Mouse (Mus musculus) CH12.LX (cell line): ENCODE data around the gene Lhx4. TPM values are rescaled to one million over a fixed set of nuclear protein-coding genes. Genes with fewer than 3 reads are reported as not detected.

Experiments
- DNase-seq: peaks from one replicate; pipeline ENCODE4 v3.0.0-alpha.2; 2013; ENCODE audit errors: extremely low read depth
- H3K27ac ChIP-seq: 2 replicates; pipeline ENCODE4 v1.5.1; 2012; ENCODE audit warnings: low read depth, mild to moderate bottlenecking, control low read depth, moderate library complexity; ENCODE audit not compliant: insufficient read depth
- H3K27me3 ChIP-seq: replicated peaks from 2 replicates; pipeline ENCODE3; 2012; ENCODE audit warnings: inconsistent platforms
- H3K36me3 ChIP-seq, 2 experiments: replicated peaks in 1 of 2; 2 replicates each; pipeline versions ENCODE3 to v1.6.1; 2012; ENCODE audit warnings: inconsistent platforms in 1 of 2, low read length in 1 of 2, mild to moderate bottlenecking in 1 of 2, mixed read lengths in 1 of 2, moderate library complexity in 1 of 2; ENCODE audit not compliant: control insufficient read depth in 1 of 2, insufficient read depth in 1 of 2
- H3K4me1 ChIP-seq, 2 experiments: 2 replicates each; pipeline ENCODE4 v1.6.1; 2012; ENCODE audit warnings: inconsistent platforms in 1 of 2, moderate library complexity in 1 of 2; ENCODE audit not compliant: insufficient read depth in 2 of 2, control insufficient read depth in 1 of 2
- H3K4me2 ChIP-seq: 2 replicates; pipeline ENCODE4 v1.6.1; 2012; ENCODE audit warnings: low read depth, mild to moderate bottlenecking, control low read depth; ENCODE audit not compliant: poor library complexity, insufficient read depth, severe bottlenecking
- H3K4me3 ChIP-seq, 3 experiments: fragments of 150-350 bp in 1 of 3; sonication (generic) in 1 of 3; replicated peaks in 1 of 3; 2 replicates each; pipeline versions ENCODE3 to v1.5.1; 2011 to 2012; ENCODE audit warnings: low read depth in 2 of 3, low read length in 2 of 3, mild to moderate bottlenecking in 2 of 3, moderate library complexity in 2 of 3, control low read depth in 1 of 3, improper control_type of control experiment in 1 of 3, inconsistent platforms in 1 of 3, mixed read lengths in 1 of 3; ENCODE audit not compliant: poor library complexity in 1 of 3
- H3K79me2 ChIP-seq: replicated peaks from 2 replicates; pipeline ENCODE4 v1.6.1; 2012; ENCODE audit warnings: mild to moderate bottlenecking, moderate library complexity; ENCODE audit not compliant: control insufficient read depth, poor library complexity, insufficient read depth, severe bottlenecking; ENCODE audit errors: extremely low read depth
- H3K9ac ChIP-seq: 2 replicates; pipeline ENCODE4 v1.6.1; 2012; ENCODE audit warnings: low read depth, mild to moderate bottlenecking, control low read depth, moderate library complexity; ENCODE audit not compliant: insufficient read depth
- H3K9me3 ChIP-seq: replicated peaks from 2 replicates; pipeline ENCODE3; 2012; ENCODE audit warnings: low read length, inconsistent platforms, mixed read lengths
- BHLHE40 ChIP-seq: IDR thresholded peaks from 2 replicates; pipeline ENCODE4 v1.6.1; 2011; ENCODE audit warnings: mild to moderate bottlenecking, low read depth, low read length, improper control_type of control experiment
- ELF1 ChIP-seq: IDR thresholded peaks from 2 replicates; pipeline ENCODE4 v1.6.1; 2014; ENCODE audit warnings: low read depth, mild to moderate bottlenecking, inconsistent platforms, low read length, improper control_type of control experiment
- EP300 ChIP-seq: IDR thresholded peaks from 2 replicates; pipeline ENCODE4 v1.6.1; 2011; ENCODE audit warnings: low read length, improper control_type of control experiment
- HCFC1 ChIP-seq: IDR thresholded peaks from 2 replicates; pipeline ENCODE4 v1.6.1; 2012; ENCODE audit warnings: low read depth, mild to moderate bottlenecking, inconsistent platforms, low read length, improper control_type of control experiment
- IRF4 ChIP-seq: IDR thresholded peaks from 2 replicates; pipeline ENCODE4 v1.6.1; 2014; ENCODE audit warnings: low read depth, mild to moderate bottlenecking, inconsistent platforms, low read length, improper control_type of control experiment
- JUND ChIP-seq: conservative IDR thresholded peaks from 2 replicates; pipeline ENCODE4 v1.6.1; 2011; ENCODE audit warnings: low read depth, low read length, improper control_type of control experiment
- MAFK ChIP-seq: IDR thresholded peaks from 2 replicates; pipeline ENCODE4 v1.6.1; 2011; ENCODE audit warnings: low read length, improper control_type of control experiment; ENCODE audit not compliant: insufficient replicate concordance
- MAZ ChIP-seq: IDR thresholded peaks from 2 replicates; pipeline ENCODE4 v1.6.1; 2012; ENCODE audit warnings: low read depth, mild to moderate bottlenecking, inconsistent platforms, low read length, improper control_type of control experiment, moderate library complexity
- MYC ChIP-seq: IDR thresholded peaks from 2 replicates; pipeline ENCODE4 v1.6.1; 2011; ENCODE audit warnings: low read depth, mild to moderate bottlenecking, improper control_type of control experiment, low read length
- NELFE ChIP-seq: IDR thresholded peaks from 2 replicates; pipeline ENCODE4 v1.6.1; 2011; ENCODE audit warnings: low read depth, low read length, improper control_type of control experiment
- PAX5 ChIP-seq: IDR thresholded peaks from 2 replicates; pipeline ENCODE4 v1.6.1; 2012; ENCODE audit warnings: low read length, inconsistent platforms, mixed read lengths
- POLR2A ChIP-seq: IDR thresholded peaks from 2 replicates; pipeline ENCODE4 v1.6.1; 2011; ENCODE audit warnings: low read depth, mild to moderate bottlenecking, improper control_type of control experiment, low read length
- RAD21 ChIP-seq: IDR thresholded peaks from 2 replicates; pipeline ENCODE4 v1.6.1; 2011; ENCODE audit warnings: low read depth, mild to moderate bottlenecking, low read length, improper control_type of control experiment, moderate library complexity
- RCOR1 ChIP-seq: conservative IDR thresholded peaks from 2 replicates; pipeline ENCODE4 v1.6.1; 2012; ENCODE audit warnings: low read depth, mild to moderate bottlenecking, inconsistent platforms, low read length, improper control_type of control experiment
- SIN3A ChIP-seq: IDR thresholded peaks from 2 replicates; pipeline ENCODE4 v1.6.1; 2012; ENCODE audit warnings: low read length, improper control_type of control experiment, inconsistent platforms
- SMC3 ChIP-seq: IDR thresholded peaks from 2 replicates; pipeline ENCODE4 v1.6.1; 2011; ENCODE audit warnings: low read depth, low read length, improper control_type of control experiment
- TCF12 ChIP-seq: IDR thresholded peaks from 2 replicates; pipeline ENCODE4 v1.6.1; 2014; ENCODE audit warnings: low read depth, mild to moderate bottlenecking, inconsistent platforms, low read length, improper control_type of control experiment
- UBTF ChIP-seq: IDR thresholded peaks from 2 replicates; pipeline ENCODE4 v1.6.1; 2012; ENCODE audit warnings: low read depth, mild to moderate bottlenecking, inconsistent platforms, low read length, improper control_type of control experiment, moderate library complexity
- ZC3H11A ChIP-seq: IDR thresholded peaks from 2 replicates; pipeline ENCODE4 v1.6.1; 2012; ENCODE audit warnings: low read depth, mild to moderate bottlenecking, inconsistent platforms, low read length, improper control_type of control experiment
- ZKSCAN1 ChIP-seq: IDR thresholded peaks from 2 replicates; pipeline ENCODE4 v1.6.1; 2012; ENCODE audit warnings: low read depth, inconsistent platforms, low read length, improper control_type of control experiment, borderline replicate concordance
- dilution Hi-C: fragments of 300-500 bp; cut with MboI; formaldehyde crosslinking; loops from 2 replicates; pipeline ENCODE4 v1.14.3; 2020; ENCODE audit warnings: low sequenced_read_pairs; ENCODE audit not compliant: extremely low pct_unique_long_range_greater_than_20kb, extremely low pct_ligation_motif_present
- in situ Hi-C: fragments of 300-500 bp; cut with MboI; formaldehyde crosslinking; loops from 3 replicates; pipeline ENCODE4 v1.14.3; 2019; ENCODE audit warnings: low sequenced_read_pairs, low pct_ligation_motif_present, low pct_unique_long_range_greater_than_20kb, mixed read lengths
- polyA plus RNA-seq: library from polyadenylated mRNA; unstranded; fragments of >175 nt; gene quantifications from 2 replicates; pipeline ENCODE4 v1.2.1, GENCODE M21; 2012; ENCODE audit warnings: low read depth; ENCODE audit not compliant: insufficient read length
- total RNA-seq, 2 experiments: library from RNA; depleted of rRNA; stranded (reverse); fragments of 300-350 nt in 1 of 2; fragments of >200 nt in 1 of 2; gene quantifications; 2 replicates each; pipeline ENCODE4 v1.2.3; 2012 to 2014

Gene Lhx4
- total and polyA plus RNA-seq, 3 experiments, result not detected

DNA sequence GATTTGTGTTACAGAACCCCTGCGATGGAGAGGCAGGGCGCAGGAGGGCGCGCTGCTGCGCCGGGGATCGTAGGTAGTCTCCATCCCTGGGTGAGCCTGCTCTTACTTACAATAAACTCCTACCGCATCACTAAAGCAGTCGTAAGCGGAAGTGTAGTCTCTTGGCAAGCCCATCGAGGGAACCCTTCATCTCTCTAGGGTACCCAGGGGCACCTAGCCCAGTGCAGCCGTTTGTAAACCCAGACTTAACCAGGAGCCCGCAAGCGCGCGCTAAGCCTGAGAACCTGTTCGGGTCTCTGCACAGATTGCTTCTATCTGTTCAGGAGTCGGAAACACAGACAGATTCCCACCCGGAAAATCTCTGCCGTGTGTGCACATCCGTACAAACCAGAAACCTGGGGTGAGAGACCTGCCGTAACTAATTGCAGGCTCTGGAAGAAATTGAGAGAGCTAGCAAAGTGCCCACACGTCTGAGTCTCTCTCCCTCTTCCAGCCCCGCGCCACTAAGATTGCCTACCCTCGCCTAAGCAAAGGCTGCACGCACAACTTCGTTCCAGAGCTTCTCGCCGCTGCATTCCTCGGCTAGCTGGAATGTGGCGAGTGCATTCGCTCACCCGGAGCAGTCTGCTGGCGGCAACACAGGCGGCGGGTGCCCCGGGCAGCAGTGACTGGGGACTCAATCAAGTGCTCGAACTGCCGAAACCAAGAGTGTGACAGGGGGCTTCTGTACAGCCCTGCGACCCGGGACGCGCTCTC is 10.7 kb downstream of the Lhx4 start:
- Histone ChIP-seq H3K9ac (no peak overlapping the region), H3K9me3 (peaks cover 28% of the 10 kb centered on the region), H3K36me3 (no peaks in the 10 kb centered on the region), H3K27me3 (peaks cover 26% of the 10 kb centered on the region), H3K4me2 (peak overlapping the region; percentile 88; the same call in 1 of the 2 replicates), H3K79me2 (no peaks in the 10 kb centered on the region), H3K4me3 (no peak overlapping the region), H3K4me1 (no peaks in the 10 kb centered on the region; a peak in 1 of 4 replicates), H3K27ac (no peak overlapping the region)
- DNase-seq, result no peak
- in situ Hi-C loops, result no loop called here
- dilution Hi-C loops, result no loop called here
- TF ChIP-seq PAX5 (no peak), IRF4 (no peak), MAFK (no peak), SIN3A (no peak), MAZ (no peak), NELFE (no peak), POLR2A (no peak), RCOR1 (no peak), JUND (no peak)

GRCm38 (mm10) chr1:155737809-155738383 is 13.6 kb downstream of the Lhx4 start:
- dilution Hi-C loops (no loop called here), in situ Hi-C loops (no loop called here)
- H3K9me3 ChIP-seq, result peaks cover 27% of the 10 kb centered on the region
- peaks cover 39% of the 10 kb centered on the region for H3K27me3 ChIP-seq
- H3K36me3 ChIP-seq, result no peaks in the 10 kb centered on the region
- no peak overlapping the region for H3K27ac ChIP-seq
- H3K4me3 ChIP-seq, result no peak overlapping the region
- no peak for DNase-seq
- no peaks in the 10 kb centered on the region; the same call in 1 of the 2 replicates for H3K79me2 ChIP-seq
- TF ChIP-seq EP300, result no peak
- TF ChIP-seq SMC3, result no peak
- TF ChIP-seq POLR2A, result no peak
- TF ChIP-seq ZC3H11A, result no peak
- no peak for TF ChIP-seq ZKSCAN1
- TF ChIP-seq BHLHE40, result no peak
- no peak for TF ChIP-seq UBTF
- TF ChIP-seq RAD21, result no peak
- TF ChIP-seq HCFC1, result no peak
- TF ChIP-seq ELF1, result no peak
- TF ChIP-seq TCF12, result no peak
- TF ChIP-seq MYC, result no peak
- no peak overlapping the region for H3K4me2 ChIP-seq
- no peak overlapping the region for H3K9ac ChIP-seq
- no peaks in the 10 kb centered on the region; a peak in 1 of 4 replicates for H3K4me1 ChIP-seq
